In the genomic region with DNA sequence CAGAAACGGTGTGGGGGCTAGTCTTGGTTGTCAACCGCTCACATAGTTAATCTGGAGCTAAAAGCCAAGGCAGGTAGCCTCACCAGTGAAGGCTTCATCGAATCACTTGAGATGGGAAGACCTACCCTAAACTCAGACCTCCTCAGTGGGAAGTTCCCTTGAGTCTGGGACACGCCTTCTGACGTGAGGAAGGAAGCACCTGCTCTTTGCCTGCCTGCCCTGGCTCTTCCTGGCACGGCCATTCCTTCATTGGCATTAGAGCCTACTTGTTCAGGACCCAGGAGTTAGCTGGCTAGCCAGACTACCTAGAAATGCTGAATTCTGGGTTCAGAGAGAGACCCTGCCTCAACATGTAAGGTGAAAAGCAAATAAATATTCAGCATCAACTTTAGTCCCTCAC, we compare ENCODE assay signal across 21 mouse cellular contexts. TPM values are rescaled to one million over a fixed set of nuclear protein-coding genes. Genes with fewer than 3 reads are reported as not detected.
A peak's percentile ranks its signal among the peaks of the same experiment; 100 is the strongest.
DNase-seq lines count a peak whose midpoint lies in the region; ATAC-seq and TF ChIP-seq lines count a peak whose summit lies in the region.
"Had no signal": no experiment of that assay in that cellular context is flagged by ENCODE, and none has a peak within 500 bp of the region (broad histone marks: within the 10 kb centered on the region; RNA-seq: fewer than 3 reads in every experiment).

No protein-coding gene starts in this region.

- peaks cover 0 to 17% of the 10 kb centered on the region in 2 experiments; a peak in 2 of 4 replicates for H3K4me1 ChIP-seq in CH12.LX (ENCODE audit: control insufficient read depth in 1 of 2, insufficient read depth in 2 of 2)

- H3K9ac ChIP-seq in CH12.LX (ENCODE audit: insufficient read depth, low read depth) = no peak overlapping the region
- H3K9ac ChIP-seq: embryonic facial prominence, embryonic 12.5 days; forebrain, embryonic 13.5 days; forebrain, embryonic 15.5 days; forebrain, postnatal 0 days had no signal

- dilution Hi-C loops in CH12.LX (cut with MboI; ENCODE audit: extremely low pct_ligation_motif_present, extremely low pct_unique_long_range_greater_than_20kb, low sequenced_read_pairs) = no loop called here

- TF ChIP-seq CTCF in CH12.LX (conservative IDR thresholded peaks at IDR 0.05 in 1 of 2, IDR thresholded peaks at IDR 0.05 in 1 of 2; ENCODE audit: low read depth in 2 of 2, low read length in 2 of 2) = no peak

- H3K9me3 ChIP-seq in CH12.LX (replicated peaks; ENCODE audit: low read length) = no peaks in the 10 kb centered on the region
- H3K9me3 ChIP-seq: forebrain, embryonic 13.5 days; forebrain, embryonic 15.5 days had no signal

- H3K4me3 ChIP-seq in CH12.LX (replicated peaks in 1 of 3; ENCODE audit: low read depth in 2 of 3, low read length in 2 of 3, poor library complexity in 1 of 3) = no peak overlapping the region
- H3K4me3 ChIP-seq: embryonic facial prominence, embryonic 10.5 days; embryonic facial prominence, embryonic 12.5 days; forebrain, embryonic 13.5 days; forebrain, embryonic 15.5 days had no signal

- TF ChIP-seq POLR2A in CH12.LX (IDR thresholded peaks at IDR 0.05; ENCODE audit: low read depth, low read length) = no peak

- no peak for TF ChIP-seq EP300 in CH12.LX (IDR thresholded peaks at IDR 0.05; ENCODE audit: low read length)

- TF ChIP-seq RAD21 in CH12.LX (IDR thresholded peaks at IDR 0.05; ENCODE audit: low read depth, low read length) = no peak

- intact Hi-C loops in left cerebral cortex, postnatal 4 days (cut with DNase I) = no loop called here

- H3K27me3 ChIP-seq in CH12.LX (replicated peaks) = no peaks in the 10 kb centered on the region
- H3K27me3 ChIP-seq: embryonic facial prominence, embryonic 12.5 days; forebrain, embryonic 13.5 days; forebrain, embryonic 15.5 days had no signal

- ATAC-seq in granulocyte monocyte progenitor cell, adult 5-6 weeks (replicated peaks; ENCODE audit: poor library complexity, severe bottlenecking) = 0 out of 2 replicates have a peak, but pooled peaks have one; percentile 30
- ATAC-seq in megakaryocyte progenitor cell, adult 5-6 weeks (replicated peaks; ENCODE audit: poor library complexity) = 0 out of 2 replicates have a peak, but pooled peaks have one; percentile 30
- ATAC-seq: CD4-positive, CD25-positive, alpha-beta regulatory T cell, adult 4 months; forebrain, embryonic 13.5 days; forebrain, embryonic 15.5 days; forebrain, postnatal 0 days had no signal

- H3K36me3 ChIP-seq in CH12.LX (replicated peaks in 1 of 2; ENCODE audit: control insufficient read depth in 1 of 2, insufficient read depth in 1 of 2, low read length in 1 of 2) = no peaks in the 10 kb centered on the region
- H3K36me3 ChIP-seq: embryonic facial prominence, embryonic 12.5 days; forebrain, embryonic 15.5 days had no signal

- no peaks in the 10 kb centered on the region for H3K79me2 ChIP-seq in CH12.LX (replicated peaks; ENCODE audit: control insufficient read depth, extremely low read depth, insufficient read depth, poor library complexity, severe bottlenecking)

- no peak overlapping the region for H3K4me2 ChIP-seq in CH12.LX (ENCODE audit: insufficient read depth, low read depth, poor library complexity, severe bottlenecking)
- H3K4me2 ChIP-seq: embryonic facial prominence, embryonic 12.5 days; forebrain, embryonic 13.5 days; forebrain, embryonic 15.5 days had no signal

- DNase-seq in CH12.LX (ENCODE audit: extremely low read depth) = peak; percentile 18
- no peak for DNase-seq in cerebellum, adult 18-20 months
- no peak for DNase-seq in left cerebral cortex, postnatal 4 days
- DNase-seq: adrenal gland, adult 2 months; adrenal gland, postnatal 10 days; adrenal gland, postnatal 25 days; B cell, adult 2 months; cerebellum, adult 11 months; cerebellum, adult 2 months; cerebellum, adult 9-10 months; cerebellum, postnatal 10 days; cerebellum, postnatal 25 days; embryo, embryonic 11 days; forebrain, postnatal 0 days had no signal

- in situ Hi-C loops in CH12.LX (cut with MboI; ENCODE audit: low pct_ligation_motif_present, low pct_unique_long_range_greater_than_20kb, low sequenced_read_pairs) = no loop called here

- no peak overlapping the region for H3K27ac ChIP-seq in CH12.LX (ENCODE audit: insufficient read depth, low read depth)
- H3K27ac ChIP-seq: embryonic facial prominence, embryonic 10.5 days; embryonic facial prominence, embryonic 12.5 days; forebrain, embryonic 13.5 days; forebrain, embryonic 15.5 days had no signal

TF ChIP-seq in CH12.LX, 34 proteins besides CTCF, POLR2A, EP300 and RAD21:
- no peak for TF ChIP-seq ELF1 (IDR thresholded peaks at IDR 0.05; ENCODE audit: low read depth, low read length)
- TF ChIP-seq MXI1 (IDR thresholded peaks at IDR 0.05; ENCODE audit: low read depth, low read length) = no peak
- TF ChIP-seq IRF4 (IDR thresholded peaks at IDR 0.05; ENCODE audit: low read depth, low read length) = no peak
- TF ChIP-seq PAX5 (IDR thresholded peaks at IDR 0.05; ENCODE audit: low read length) = no peak
- no peak for TF ChIP-seq ZMIZ1 (IDR thresholded peaks at IDR 0.05; ENCODE audit: low read depth, low read length)
- no peak for TF ChIP-seq JUN (IDR thresholded peaks at IDR 0.05; ENCODE audit: insufficient read depth, low read depth, low read length)
- TF ChIP-seq SIN3A (IDR thresholded peaks at IDR 0.05; ENCODE audit: low read length) = no peak
- no peak for TF ChIP-seq ZNF384 (IDR thresholded peaks at IDR 0.05; ENCODE audit: low read depth, low read length)
- TF ChIP-seq NELFE (IDR thresholded peaks at IDR 0.05; ENCODE audit: low read depth, low read length) = no peak
- no peak for TF ChIP-seq CHD1 (IDR thresholded peaks at IDR 0.05; ENCODE audit: low read depth, low read length)
- TF ChIP-seq POLR2AphosphoS2 (IDR thresholded peaks at IDR 0.05; ENCODE audit: low read depth, low read length) = no peak
- no peak for TF ChIP-seq SMC3 (IDR thresholded peaks at IDR 0.05; ENCODE audit: low read depth, low read length)
- TF ChIP-seq BHLHE40 (IDR thresholded peaks at IDR 0.05; ENCODE audit: low read depth, low read length) = no peak
- no peak for TF ChIP-seq HCFC1 (IDR thresholded peaks at IDR 0.05; ENCODE audit: low read depth, low read length)
- no peak for TF ChIP-seq TBP (conservative IDR thresholded peaks at IDR 0.05; ENCODE audit: low read depth, low read length)
- no peak for TF ChIP-seq ZC3H11A (IDR thresholded peaks at IDR 0.05; ENCODE audit: low read depth, low read length)
- no peak for TF ChIP-seq ETS1 (conservative IDR thresholded peaks at IDR 0.05; ENCODE audit: low read depth, low read length)
- no peak for TF ChIP-seq RCOR1 (conservative IDR thresholded peaks at IDR 0.05; ENCODE audit: low read depth, low read length)
- no peak for TF ChIP-seq USF2 (conservative IDR thresholded peaks at IDR 0.05; ENCODE audit: low read depth, low read length)

RNA-seq across cellular contexts. Expression of a gene that starts 9.6 kb away (rescaled TPM):
- 0.04 TPM in 2 replicates for total RNA-seq in CH12.LX (2012; rRNA removed)
- total RNA-seq in CH12.LX (2014; rRNA removed) = 0.32 and 0.38 TPM in 2 replicates
- polyA plus RNA-seq in CH12.LX (2012; ENCODE audit: insufficient read length, low read depth) = 0.80 and 1.1 TPM in 2 replicates
- 4.2 and 8.9 TPM in 2 replicates for total RNA-seq in granulocyte monocyte progenitor cell, adult 5-6 weeks (2014; fragmentation: Nextera tagmentation)
- 5.8 and 6.7 TPM in 2 replicates for total RNA-seq in granulocyte monocyte progenitor cell, adult 5-6 weeks (2017)
- 5.2 and 6.1 TPM in 2 replicates for total RNA-seq in megakaryocyte progenitor cell, adult 5-6 weeks (2015)
- total RNA-seq in megakaryocyte progenitor cell, adult 5-6 weeks (2017) = 5.6 and 6.3 TPM in 2 replicates
- total RNA-seq in left cerebral cortex, postnatal 4 days (2021) = 10 to 100 TPM; 23.3 to 23.7 TPM
